Mouse (Mus musculus): ENCODE measurements around the gene Ntmt1. TPM values are rescaled to one million over a fixed set of nuclear protein-coding genes. Genes with fewer than 3 reads are reported as not detected.

Ntmt1 gene
- polyA plus RNA-seq, 1 experiment, result 16.6 TPM

DNA sequence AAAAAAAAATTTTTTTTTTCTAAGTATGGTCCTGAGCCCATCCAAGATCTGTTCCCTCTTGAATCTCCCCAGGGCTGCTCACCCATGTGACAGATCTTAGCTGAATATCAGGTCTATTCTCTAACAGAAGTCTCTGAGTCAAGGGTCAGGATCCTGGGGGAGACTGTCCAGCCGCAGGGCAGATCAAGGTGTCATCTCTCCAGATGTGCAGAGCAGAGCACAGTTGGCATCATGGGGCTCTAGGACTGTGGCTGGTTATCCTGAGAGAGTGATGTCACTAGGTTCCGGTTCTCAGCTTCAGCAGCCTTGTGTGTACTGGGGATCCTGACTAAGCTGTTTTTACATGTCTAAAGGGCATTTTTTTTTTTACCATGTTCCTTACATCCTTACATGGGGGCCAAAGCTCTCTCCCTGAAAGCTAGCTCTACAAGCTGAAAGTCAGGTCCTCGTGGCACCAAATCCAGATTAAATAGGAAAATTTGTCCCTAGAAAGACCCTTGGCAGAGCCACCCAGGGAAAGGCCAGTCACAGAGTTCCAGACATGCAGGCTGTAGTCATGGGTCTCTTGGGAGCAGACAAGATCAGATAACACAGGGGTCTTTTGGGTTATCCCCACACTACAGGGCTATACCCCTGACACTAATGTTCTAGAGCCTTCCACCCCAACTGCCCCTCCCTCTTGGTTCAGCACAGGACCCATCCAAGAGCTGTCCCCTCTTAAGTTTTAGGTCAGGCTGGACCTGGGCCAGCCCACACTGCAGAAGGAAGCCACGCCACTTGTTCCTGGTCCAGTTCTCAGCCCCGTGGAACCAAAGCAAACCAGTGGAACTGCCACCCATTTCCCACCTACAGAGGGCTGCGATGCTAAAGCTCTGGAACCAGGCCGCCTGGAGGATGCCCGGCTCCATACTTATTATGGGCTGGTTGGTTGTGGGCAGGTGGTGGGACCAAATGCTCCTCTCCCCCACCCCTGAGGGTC, 25.0 kb upstream of the Ntmt1 start:
- Histone ChIP-seq H3K36me3 (ENCODE audit: control insufficient read depth, insufficient read depth, low read length) (no peaks in the 10 kb centered on the region), H3K27me3 (ENCODE audit: control insufficient read depth, insufficient read depth, low read length) (peaks cover 3% of the 10 kb centered on the region), H3K4me3 (ENCODE audit: extremely low read depth, insufficient read depth, insufficient read length) (no peak overlapping the region), H3K4me1 (ENCODE audit: control insufficient read depth, insufficient read depth, insufficient read length) (no peaks in the 10 kb centered on the region), H3K27ac (ENCODE audit: insufficient read depth, low read length) (no peak overlapping the region)
- WGBS, result 77% methylated on average over 8 of the region's 8 CpGs
- TF ChIP-seq CTCF (IDR thresholded peaks at IDR 0.05; ENCODE audit: extremely low read depth, insufficient read depth, insufficient read length, insufficient replicate concordance), result no peak
- no peak for TF ChIP-seq POLR2A (IDR thresholded peaks at IDR 0.05; ENCODE audit: low read depth, low read length)
- no peak for DNase-seq (ENCODE audit: low read depth in 1 of 2, low spot score in 2 of 2)

GRCm38 (mm10) chr2:30783346-30783745, 24.3 kb upstream of the Ntmt1 start:
- H3K36me3 ChIP-seq (ENCODE audit: control insufficient read depth, insufficient read depth, low read length), result no peaks in the 10 kb centered on the region
- whole genome bisulfite sequencing, result 4% methylated on average over 13 of the region's 13 CpGs
- TF ChIP-seq CTCF (IDR thresholded peaks at IDR 0.05; ENCODE audit: extremely low read depth, insufficient read depth, insufficient read length, insufficient replicate concordance) (no peak), POLR2A (IDR thresholded peaks at IDR 0.05; ENCODE audit: low read depth, low read length) (no peak)
- peak in 1 of 2 experiments; percentile 43 for DNase-seq (ENCODE audit: low read depth in 1 of 2, low spot score in 2 of 2)
- H3K27ac ChIP-seq (ENCODE audit: insufficient read depth, low read length), result no peak overlapping the region
- H3K4me1 ChIP-seq (ENCODE audit: control insufficient read depth, insufficient read depth, insufficient read length), result no peaks in the 10 kb centered on the region
- H3K4me3 ChIP-seq (ENCODE audit: extremely low read depth, insufficient read depth, insufficient read length), result no peak overlapping the region
- H3K27me3 ChIP-seq (ENCODE audit: control insufficient read depth, insufficient read depth, low read length), result peaks cover 3% of the 10 kb centered on the region

DNA sequence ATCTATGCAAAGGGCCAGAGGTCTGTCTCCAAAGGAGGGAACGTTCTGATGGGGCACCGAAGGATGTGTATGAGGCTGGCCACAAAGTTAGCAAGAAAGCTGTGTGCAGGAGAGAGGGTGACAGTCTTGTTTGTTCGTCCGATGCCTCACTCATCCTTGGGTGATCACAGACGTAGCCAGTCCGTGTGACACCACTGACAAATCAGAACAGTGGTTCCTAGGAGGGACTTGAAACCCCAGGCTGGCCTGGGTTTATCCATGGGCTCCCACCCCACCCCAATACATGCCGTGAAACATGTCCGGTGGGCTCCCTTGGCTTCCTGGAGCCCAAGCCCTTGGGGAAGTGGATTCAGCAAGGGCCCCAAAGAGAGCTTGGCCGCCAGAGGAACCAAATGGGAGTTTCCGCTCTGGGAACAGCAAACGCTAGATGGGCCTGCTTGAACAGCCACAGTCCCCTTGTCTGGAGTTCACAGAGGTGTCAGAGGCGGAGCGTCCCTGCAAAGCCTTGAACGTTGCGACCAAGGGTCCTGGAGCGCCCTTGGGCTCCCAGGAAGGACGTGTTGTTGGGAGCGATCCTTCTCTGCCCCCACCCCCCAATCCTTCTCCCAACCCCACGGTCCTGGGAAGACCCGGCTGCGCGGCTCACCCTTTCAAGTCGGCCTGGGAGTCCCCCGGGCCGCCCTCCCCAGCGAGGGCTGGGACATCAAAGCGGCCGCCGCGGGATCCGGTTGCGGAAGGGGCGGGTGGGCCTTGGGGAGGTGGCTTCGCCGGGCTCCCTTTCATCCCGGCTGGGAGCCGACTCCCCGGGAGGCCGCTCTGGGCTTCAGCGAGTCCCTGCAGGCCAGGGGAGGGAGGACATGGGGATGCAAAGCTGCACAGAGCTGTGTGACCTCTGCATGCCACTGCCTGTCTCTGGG, 23.3 kb upstream of the Ntmt1 start:
- no peak for TF ChIP-seq CTCF (IDR thresholded peaks at IDR 0.05; ENCODE audit: extremely low read depth, insufficient read depth, insufficient read length, insufficient replicate concordance)
- no peak for TF ChIP-seq POLR2A (IDR thresholded peaks at IDR 0.05; ENCODE audit: low read depth, low read length)
- H3K36me3 ChIP-seq (ENCODE audit: control insufficient read depth, insufficient read depth, low read length), result no peaks in the 10 kb centered on the region
- 14% methylated on average over 39 of the region's 40 CpGs for WGBS
- peak overlapping the region; percentile 7; the same call in 1 of the 2 replicates for H3K27ac ChIP-seq (ENCODE audit: insufficient read depth, low read length)
- peak overlapping the region; percentile 12; the same call in 1 of the 2 replicates for H3K4me3 ChIP-seq (ENCODE audit: extremely low read depth, insufficient read depth, insufficient read length)
- H3K27me3 ChIP-seq (ENCODE audit: control insufficient read depth, insufficient read depth, low read length), result peaks cover 3% of the 10 kb centered on the region
- DNase-seq (ENCODE audit: low read depth in 1 of 2, low spot score in 2 of 2), result no peak
- no peaks in the 10 kb centered on the region for H3K4me1 ChIP-seq (ENCODE audit: control insufficient read depth, insufficient read depth, insufficient read length)

DNA sequence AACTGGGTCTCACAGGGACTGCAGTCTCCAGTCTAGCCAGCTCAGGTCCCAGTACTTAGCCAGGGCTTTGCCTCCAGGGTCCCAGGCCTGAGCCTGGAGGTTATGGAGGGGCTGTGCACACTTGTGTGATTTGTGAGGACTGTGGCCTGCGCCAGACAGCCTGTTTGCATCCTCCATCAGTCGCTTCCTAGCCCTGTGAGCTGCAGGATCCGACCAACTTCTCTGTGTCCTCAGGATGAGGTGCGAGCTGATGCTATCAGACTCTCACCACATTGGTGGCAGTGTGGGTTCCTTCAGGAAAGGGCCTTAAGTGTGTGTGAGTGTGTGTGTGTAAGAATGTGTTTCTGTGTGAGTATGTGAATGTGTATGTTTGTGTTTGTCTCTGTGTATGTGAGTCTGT, 20.2 kb upstream of the Ntmt1 start:
- 59% methylated on average over 4 of the region's 4 CpGs for WGBS
- Histone ChIP-seq H3K4me1 (ENCODE audit: control insufficient read depth, insufficient read depth, insufficient read length) (no peaks in the 10 kb centered on the region), H3K36me3 (ENCODE audit: control insufficient read depth, insufficient read depth, low read length) (no peaks in the 10 kb centered on the region), H3K4me3 (ENCODE audit: extremely low read depth, insufficient read depth, insufficient read length) (no peak overlapping the region), H3K27me3 (ENCODE audit: control insufficient read depth, insufficient read depth, low read length) (peaks cover 3% of the 10 kb centered on the region), H3K27ac (ENCODE audit: insufficient read depth, low read length) (no peak overlapping the region)
- TF ChIP-seq CTCF (IDR thresholded peaks at IDR 0.05; ENCODE audit: extremely low read depth, insufficient read depth, insufficient read length, insufficient replicate concordance) (no peak), POLR2A (IDR thresholded peaks at IDR 0.05; ENCODE audit: low read depth, low read length) (no peak)
- no peak for DNase-seq (ENCODE audit: low read depth in 1 of 2, low spot score in 2 of 2)

DNA sequence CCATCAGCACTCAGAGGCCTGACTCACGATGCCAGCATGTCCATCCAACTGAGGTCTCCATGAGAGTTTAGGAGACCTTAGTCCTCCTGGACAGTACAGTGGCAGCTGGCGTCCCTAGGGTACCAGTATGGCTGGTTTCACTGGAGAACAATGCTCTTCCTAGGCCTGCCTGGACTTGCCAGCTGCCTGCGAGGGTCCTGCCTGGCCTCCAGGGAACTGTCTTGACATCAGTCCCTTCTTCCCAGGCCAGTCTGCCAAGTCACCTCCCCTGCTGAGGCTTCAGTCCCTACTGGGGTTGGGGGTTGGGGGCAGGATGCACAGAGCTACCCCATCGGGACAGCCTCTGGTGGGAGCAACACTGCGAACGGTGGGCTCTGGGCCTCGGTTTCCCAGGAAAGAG, 15.6 kb upstream of the Ntmt1 start:
- H3K27ac ChIP-seq (ENCODE audit: insufficient read depth, low read length), result no peak overlapping the region
- 92% methylated on average over 7 of the region's 7 CpGs for WGBS
- no peak overlapping the region for H3K4me3 ChIP-seq (ENCODE audit: extremely low read depth, insufficient read depth, insufficient read length)
- H3K27me3 ChIP-seq (ENCODE audit: control insufficient read depth, insufficient read depth, low read length), result no peaks in the 10 kb centered on the region
- no peaks in the 10 kb centered on the region for H3K36me3 ChIP-seq (ENCODE audit: control insufficient read depth, insufficient read depth, low read length)
- no peak for DNase-seq (ENCODE audit: low read depth in 1 of 2, low spot score in 2 of 2)
- H3K4me1 ChIP-seq (ENCODE audit: control insufficient read depth, insufficient read depth, insufficient read length), result peaks cover 2% of the 10 kb centered on the region; the same call in 1 of the 2 replicates
- TF ChIP-seq POLR2A (IDR thresholded peaks at IDR 0.05; ENCODE audit: low read depth, low read length) (no peak), CTCF (IDR thresholded peaks at IDR 0.05; ENCODE audit: extremely low read depth, insufficient read depth, insufficient read length, insufficient replicate concordance) (no peak)
